Mouse (Mus musculus): ENCODE data around the gene Gm17334. TPM values are rescaled to one million over a fixed set of nuclear protein-coding genes. Genes with fewer than 3 reads are reported as not detected.
A peak's percentile ranks its signal among the peaks of the same experiment; 100 is the strongest.

Gm17334 gene
- polyA plus RNA-seq, 1 experiment, result 0.91 TPM

DNA sequence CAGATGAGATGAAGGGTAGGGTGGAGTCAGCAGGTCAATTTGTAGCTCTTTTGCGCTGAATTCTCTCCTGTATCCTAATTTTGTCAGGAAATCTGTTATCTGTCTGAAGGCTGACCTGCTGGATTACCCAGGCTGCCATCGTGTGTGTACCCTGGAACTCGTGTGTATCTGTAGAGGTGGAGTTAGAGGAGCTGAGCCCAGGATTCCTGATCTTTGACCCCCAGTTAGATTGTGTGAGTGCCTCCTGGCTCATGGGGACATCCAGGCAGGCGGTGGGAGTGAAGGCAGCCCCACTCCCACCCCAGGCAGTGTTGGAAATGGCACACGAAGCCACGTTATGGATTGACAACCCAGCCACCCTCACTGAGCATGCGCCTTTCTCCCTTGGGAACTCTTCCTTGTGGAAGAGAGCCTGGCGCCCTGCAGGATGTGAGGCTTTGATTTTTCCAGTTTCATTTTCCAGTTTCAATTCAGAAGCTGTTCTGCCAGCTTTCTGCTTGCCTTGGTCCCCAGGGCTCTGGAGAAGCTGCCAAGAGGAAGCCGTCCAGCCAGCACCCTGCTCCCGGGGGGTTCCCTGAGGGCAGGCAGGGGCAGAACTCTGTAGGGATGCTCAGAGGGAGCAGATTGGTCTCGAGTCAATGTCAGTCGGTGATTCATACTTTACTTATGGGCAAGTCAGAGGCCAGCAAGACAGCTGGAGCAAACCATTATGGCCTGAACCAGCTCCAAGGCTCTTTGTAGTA is 23.6 kb upstream of the Gm17334 start:
- H3K36me3 ChIP-seq (ENCODE audit: control insufficient read depth, insufficient read depth, low read length), result no peaks in the 10 kb centered on the region
- peaks cover 28% of the 10 kb centered on the region for H3K4me1 ChIP-seq (ENCODE audit: control insufficient read depth, insufficient read depth, low read length)
- no peaks in the 10 kb centered on the region for H3K27me3 ChIP-seq (replicated peaks; ENCODE audit: control insufficient read depth, insufficient read depth, low read length)
- 30% methylated on average over 12 of the region's 12 CpGs for WGBS
- H3K4me3 ChIP-seq (ENCODE audit: insufficient read depth, low read depth, low read length), result no peak overlapping the region
- H3K27ac ChIP-seq (ENCODE audit: insufficient read depth, low read depth, low read length), result peak overlapping the region; percentile 93
- TF ChIP-seq POLR2A (IDR thresholded peaks at IDR 0.05; ENCODE audit: low read depth, low read length) (no peak), CTCF (conservative IDR thresholded peaks at IDR 0.05; ENCODE audit: insufficient read depth, insufficient read length, low read depth, low read length) (no peak; the same call in 1 of the 2 replicates)
- peak; percentile 89 for DNase-seq

DNA sequence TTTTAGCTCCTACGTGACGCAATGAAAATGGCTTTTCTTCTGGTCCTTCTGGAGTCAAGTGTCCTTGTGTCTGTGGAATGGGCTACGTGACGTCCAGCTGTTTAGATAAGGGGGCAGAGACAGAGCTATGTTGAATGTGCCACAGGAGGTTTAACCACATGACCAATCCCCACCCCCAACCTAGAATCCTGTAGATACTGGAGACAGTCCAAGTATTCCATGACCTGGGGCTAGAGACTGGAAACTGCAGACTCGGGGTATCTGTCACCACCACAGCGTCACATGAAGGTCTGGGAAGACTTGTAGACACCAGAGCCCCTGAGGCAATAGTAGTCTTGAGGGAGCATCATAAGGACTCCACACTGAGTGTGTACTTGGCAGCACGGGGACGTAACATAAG is 22.8 kb upstream of the Gm17334 start:
- DNase-seq, result no peak
- H3K27me3 ChIP-seq (replicated peaks; ENCODE audit: control insufficient read depth, insufficient read depth, low read length), result no peaks in the 10 kb centered on the region
- TF ChIP-seq CTCF (conservative IDR thresholded peaks at IDR 0.05; ENCODE audit: insufficient read depth, insufficient read length, low read depth, low read length), result no peak
- no peak overlapping the region for H3K4me3 ChIP-seq (ENCODE audit: insufficient read depth, low read depth, low read length)
- WGBS, result 73% methylated on average over 8 of the region's 8 CpGs
- peak overlapping the region; percentile 93; the same call in 1 of the 2 replicates for H3K27ac ChIP-seq (ENCODE audit: insufficient read depth, low read depth, low read length)
- H3K4me1 ChIP-seq (ENCODE audit: control insufficient read depth, insufficient read depth, low read length), result peaks cover 28% of the 10 kb centered on the region
- H3K36me3 ChIP-seq (ENCODE audit: control insufficient read depth, insufficient read depth, low read length), result no peaks in the 10 kb centered on the region

DNA sequence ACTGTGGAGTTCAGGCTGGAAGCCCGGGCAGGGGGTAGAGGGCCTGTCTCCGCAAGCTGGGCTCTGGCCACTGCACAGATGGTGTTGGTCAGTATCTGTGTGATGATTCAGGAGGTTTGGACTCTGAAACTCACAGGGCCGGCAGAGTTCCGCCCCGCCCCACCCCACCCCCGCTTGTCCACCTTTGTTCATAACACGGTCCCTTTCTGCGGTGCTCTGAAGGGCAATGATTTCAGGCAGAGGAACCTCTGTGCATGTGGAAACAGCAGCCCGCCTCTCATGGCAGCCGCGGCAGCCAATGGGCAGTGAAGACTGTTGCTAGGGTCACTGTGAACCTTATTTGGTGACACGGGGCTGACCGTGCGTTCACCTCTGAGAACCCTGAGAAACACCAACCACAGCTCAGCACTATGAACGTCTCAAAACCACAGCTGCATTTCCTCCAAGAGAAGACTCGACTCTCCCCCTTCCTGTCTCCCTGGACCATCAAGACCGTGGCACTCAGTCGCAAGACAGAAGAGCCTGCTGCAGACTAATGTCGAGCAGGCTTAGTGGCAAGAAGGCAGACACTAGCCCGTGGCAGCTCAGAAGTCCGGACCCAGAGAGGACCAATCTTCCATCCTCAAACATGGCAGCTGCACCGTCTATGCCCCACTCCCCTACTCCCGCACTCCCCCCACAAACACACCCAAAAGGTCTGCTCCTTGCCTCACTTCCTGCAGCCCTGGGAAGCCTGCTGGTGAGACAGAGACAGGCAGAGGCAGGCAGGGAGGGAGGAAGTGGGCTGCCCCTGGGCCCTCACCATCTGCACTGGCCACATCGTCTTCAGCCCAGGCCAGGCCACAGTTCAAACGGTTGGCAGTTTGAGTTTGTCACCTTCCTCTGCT is 21.9 kb upstream of the Gm17334 start:
- Histone ChIP-seq H3K36me3 (ENCODE audit: control insufficient read depth, insufficient read depth, low read length) (no peaks in the 10 kb centered on the region), H3K4me3 (ENCODE audit: insufficient read depth, low read depth, low read length) (no peak overlapping the region), H3K4me1 (ENCODE audit: control insufficient read depth, insufficient read depth, low read length) (peaks cover 28% of the 10 kb centered on the region), H3K27ac (ENCODE audit: insufficient read depth, low read depth, low read length) (peak overlapping the region; percentile 84), H3K27me3 (replicated peaks; ENCODE audit: control insufficient read depth, insufficient read depth, low read length) (no peaks in the 10 kb centered on the region)
- TF ChIP-seq CTCF (conservative IDR thresholded peaks at IDR 0.05; ENCODE audit: insufficient read depth, insufficient read length, low read depth, low read length) (peak; percentile 31), POLR2A (IDR thresholded peaks at IDR 0.05; ENCODE audit: low read depth, low read length) (no peak)
- WGBS, result 22% methylated on average over 25 of the region's 25 CpGs
- peak; percentile 78 for DNase-seq

DNA sequence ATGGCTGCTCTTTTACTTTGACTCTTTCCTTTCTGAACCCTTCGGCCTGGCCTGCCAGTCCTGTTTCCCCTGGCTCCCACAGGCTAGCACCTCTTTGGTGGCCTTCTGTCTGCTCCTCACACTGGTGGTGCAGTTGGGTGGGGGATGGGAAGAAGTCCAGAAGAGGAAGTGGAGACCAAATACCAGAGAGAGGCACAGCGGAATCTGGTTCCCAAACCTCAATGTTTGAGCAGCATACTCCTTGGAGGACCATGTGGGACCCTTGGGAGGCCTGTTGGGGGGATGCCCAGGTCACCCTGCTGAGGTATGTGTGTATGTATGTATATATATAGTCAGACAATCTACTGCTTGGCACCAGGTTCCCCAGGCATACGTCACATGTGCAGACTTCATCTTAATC is 21.0 kb upstream of the Gm17334 start:
- WGBS, result 72% methylated on average over 3 of the region's 3 CpGs
- TF ChIP-seq POLR2A (IDR thresholded peaks at IDR 0.05; ENCODE audit: low read depth, low read length) (no peak), CTCF (conservative IDR thresholded peaks at IDR 0.05; ENCODE audit: insufficient read depth, insufficient read length, low read depth, low read length) (no peak)
- DNase-seq, result no peak
- peak overlapping the region; percentile 14; the same call in 1 of the 2 replicates for H3K27ac ChIP-seq (ENCODE audit: insufficient read depth, low read depth, low read length)
- peaks cover 28% of the 10 kb centered on the region for H3K4me1 ChIP-seq (ENCODE audit: control insufficient read depth, insufficient read depth, low read length)
- H3K27me3 ChIP-seq (replicated peaks; ENCODE audit: control insufficient read depth, insufficient read depth, low read length), result no peaks in the 10 kb centered on the region
- H3K4me3 ChIP-seq (ENCODE audit: insufficient read depth, low read depth, low read length), result no peak overlapping the region
- H3K36me3 ChIP-seq (ENCODE audit: control insufficient read depth, insufficient read depth, low read length), result no peaks in the 10 kb centered on the region

DNA sequence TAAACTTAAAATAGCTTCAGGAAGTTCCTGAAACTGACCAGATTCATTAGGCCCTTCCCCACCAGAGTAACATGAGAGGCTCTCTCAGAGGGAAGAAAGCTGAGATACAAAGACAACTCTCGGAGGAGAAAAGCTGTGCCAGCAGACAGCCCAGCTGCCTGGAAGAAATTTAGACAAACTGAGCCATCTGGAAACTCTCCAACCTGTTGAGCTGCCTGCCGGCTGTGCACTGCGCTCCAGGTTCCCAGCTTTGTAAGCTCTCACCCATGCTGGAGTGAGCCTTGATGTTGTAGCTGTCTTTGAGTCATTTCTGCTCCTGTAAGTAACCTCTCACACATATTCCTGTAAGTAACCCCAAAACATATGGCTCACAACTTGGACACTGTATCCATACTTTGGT is 20.0 kb upstream of the Gm17334 start:
- no peak for DNase-seq
- peaks cover 28% of the 10 kb centered on the region for H3K4me1 ChIP-seq (ENCODE audit: control insufficient read depth, insufficient read depth, low read length)

DNA sequence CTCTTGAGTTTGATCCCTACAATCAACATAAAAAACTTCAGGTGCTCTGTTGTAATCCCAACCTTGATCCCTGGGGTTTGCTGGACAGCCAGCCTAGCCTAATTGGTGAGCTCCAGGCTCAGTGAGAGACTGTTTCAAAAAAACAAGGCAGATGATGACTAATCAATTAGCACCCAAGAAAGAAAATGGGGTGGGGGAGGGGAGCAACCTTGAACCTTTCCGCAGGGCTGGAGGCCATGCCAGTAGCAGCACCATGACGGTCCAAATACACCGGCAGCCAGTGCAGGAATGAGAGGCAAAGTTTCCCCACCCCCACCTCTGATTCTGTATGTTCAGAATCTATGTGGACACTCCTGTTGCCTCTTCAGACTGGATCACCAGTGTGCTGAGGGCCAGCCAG is 16.3 kb upstream of the Gm17334 start:
- H3K36me3 ChIP-seq (ENCODE audit: control insufficient read depth, insufficient read depth, low read length), result no peaks in the 10 kb centered on the region
- no peak overlapping the region for H3K27ac ChIP-seq (ENCODE audit: insufficient read depth, low read depth, low read length)
- 70% methylated on average over 3 of the region's 3 CpGs for WGBS
- TF ChIP-seq POLR2A (IDR thresholded peaks at IDR 0.05; ENCODE audit: low read depth, low read length) (no peak), CTCF (conservative IDR thresholded peaks at IDR 0.05; ENCODE audit: insufficient read depth, insufficient read length, low read depth, low read length) (no peak)
- no peak for DNase-seq
- no peaks in the 10 kb centered on the region for H3K27me3 ChIP-seq (replicated peaks; ENCODE audit: control insufficient read depth, insufficient read depth, low read length)
- H3K4me3 ChIP-seq (ENCODE audit: insufficient read depth, low read depth, low read length), result no peak overlapping the region
- H3K4me1 ChIP-seq (ENCODE audit: control insufficient read depth, insufficient read depth, low read length), result peaks cover 1% of the 10 kb centered on the region; the same call in 1 of the 2 replicates

More for the DNA sequence above, 20.0 kb upstream of the Gm17334 start:
- Histone ChIP-seq H3K4me3 (ENCODE audit: insufficient read depth, low read depth, low read length) (no peak overlapping the region), H3K36me3 (ENCODE audit: control insufficient read depth, insufficient read depth, low read length) (no peaks in the 10 kb centered on the region), H3K27me3 (replicated peaks; ENCODE audit: control insufficient read depth, insufficient read depth, low read length) (no peaks in the 10 kb centered on the region), H3K27ac (ENCODE audit: insufficient read depth, low read depth, low read length) (no peak overlapping the region)
- 85% methylated on average over 3 of the region's 3 CpGs for WGBS
- TF ChIP-seq CTCF (conservative IDR thresholded peaks at IDR 0.05; ENCODE audit: insufficient read depth, insufficient read length, low read depth, low read length), result no peak
- no peak for TF ChIP-seq POLR2A (IDR thresholded peaks at IDR 0.05; ENCODE audit: low read depth, low read length)

DNA sequence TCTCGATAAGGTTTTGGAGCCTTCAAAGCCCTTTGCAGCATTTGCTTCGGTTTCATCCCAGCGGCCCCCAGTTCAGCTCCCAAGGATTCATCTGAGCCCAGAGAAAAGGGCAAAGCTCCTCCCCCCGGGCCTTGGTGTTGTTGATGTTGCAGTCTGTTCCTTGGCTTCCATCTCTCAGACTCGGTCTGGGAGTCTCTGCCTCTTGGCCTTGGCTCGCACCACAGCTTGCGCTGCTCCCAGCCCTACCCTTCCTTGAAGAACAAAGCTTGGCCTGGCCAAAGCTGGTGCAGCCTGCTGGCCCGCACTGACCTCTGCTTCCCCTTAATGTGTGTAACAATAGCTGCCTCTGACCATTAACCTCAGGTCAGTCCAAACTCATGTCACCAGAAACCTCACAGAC is 15.2 kb upstream of the Gm17334 start:
- Histone ChIP-seq H3K4me3 (ENCODE audit: insufficient read depth, low read depth, low read length) (no peak overlapping the region), H3K27ac (ENCODE audit: insufficient read depth, low read depth, low read length) (peak overlapping the region; percentile 26), H3K27me3 (replicated peaks; ENCODE audit: control insufficient read depth, insufficient read depth, low read length) (no peaks in the 10 kb centered on the region), H3K36me3 (ENCODE audit: control insufficient read depth, insufficient read depth, low read length) (no peaks in the 10 kb centered on the region), H3K4me1 (ENCODE audit: control insufficient read depth, insufficient read depth, low read length) (0 out of 2 replicates have a peak, but pooled peaks cover 6% of the 10 kb centered on the region)
- TF ChIP-seq CTCF (conservative IDR thresholded peaks at IDR 0.05; ENCODE audit: insufficient read depth, insufficient read length, low read depth, low read length), result no peak
- TF ChIP-seq POLR2A (IDR thresholded peaks at IDR 0.05; ENCODE audit: low read depth, low read length), result no peak
- 71% methylated on average over 8 of the region's 8 CpGs for WGBS
- peak; percentile 86 for DNase-seq

Data from kidney, adult 2 months (tissue).